Mouse (Mus musculus) kidney, adult 9 months (tissue): ENCODE results near the gene Lamtor2.
A peak's percentile ranks its signal among the peaks of the same experiment; 100 is the strongest.

Experiments
- DNase-seq: peaks from one replicate; pipeline ENCODE4 v3.0.0; 2022

Lamtor2 gene

DNA sequence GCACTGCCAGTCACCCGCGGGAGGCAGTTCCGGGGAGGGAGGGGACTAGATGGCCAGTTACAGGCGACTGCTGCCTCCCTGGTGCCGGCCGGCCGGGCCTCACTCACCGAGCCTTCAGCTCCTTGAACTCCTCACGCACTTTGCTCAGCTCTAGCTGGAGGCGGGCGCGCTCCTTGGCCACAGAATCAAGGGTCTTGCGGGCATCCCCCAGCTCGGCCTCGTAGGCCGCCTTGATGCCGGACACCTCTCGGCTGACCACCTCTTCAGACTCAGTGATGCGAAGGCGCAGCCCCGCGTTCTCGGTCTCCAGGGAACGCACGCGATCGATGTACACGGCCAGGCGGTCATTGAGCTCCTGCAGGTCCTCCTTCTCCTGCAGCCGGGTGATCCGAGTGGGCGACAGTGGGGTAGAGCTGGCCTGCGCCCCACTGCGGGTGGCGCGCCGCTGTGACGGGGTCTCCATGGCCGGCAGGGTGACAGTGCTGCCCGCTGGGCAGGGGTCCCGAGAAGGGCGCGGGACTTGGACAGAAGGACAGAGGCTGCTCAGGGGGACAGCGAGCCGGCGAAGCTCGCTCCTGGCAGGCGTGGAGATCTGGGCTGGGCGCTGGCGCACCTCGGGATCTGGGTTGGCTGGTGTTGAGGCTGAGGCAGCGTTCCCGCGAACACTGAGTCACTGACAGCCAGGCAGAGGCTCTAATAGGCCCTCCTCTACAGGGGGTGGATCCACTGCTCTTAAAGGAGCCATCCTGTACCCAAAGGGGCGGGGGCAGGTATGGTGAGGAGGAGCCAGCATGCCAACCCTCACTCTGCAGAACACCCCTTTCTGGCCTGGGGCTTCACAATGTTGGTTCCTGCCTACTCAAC is 50.0 kb downstream of the Lamtor2 start:
- DNase-seq: peak; percentile 96

DNA sequence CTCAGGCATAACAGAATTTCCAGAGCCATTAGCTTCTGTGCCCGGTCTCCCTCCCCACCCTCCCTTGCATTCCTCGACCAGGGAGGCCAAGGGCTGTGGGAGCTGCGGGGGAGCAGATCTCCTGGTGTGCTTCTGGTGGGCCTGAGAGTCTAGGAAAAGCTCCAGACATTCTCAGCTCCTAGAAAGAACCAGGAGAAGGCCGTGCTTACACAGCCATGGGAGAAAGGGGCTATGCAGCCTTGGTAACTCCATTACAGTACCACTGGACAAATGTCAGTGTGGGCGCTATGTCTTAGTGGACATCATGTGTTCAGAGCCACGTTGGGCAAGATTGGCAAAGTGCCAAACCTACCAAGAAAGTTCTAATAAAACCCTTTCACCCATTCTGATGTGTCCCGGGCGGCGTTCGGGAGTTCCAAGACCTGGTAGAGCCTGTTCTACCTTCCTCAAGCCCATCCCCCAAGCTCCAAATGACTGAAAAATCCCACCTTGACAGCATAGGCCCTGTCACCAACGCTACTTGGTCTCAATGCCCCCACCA is 50.8 kb downstream of the Lamtor2 start:
- peak; percentile 64 for DNase-seq

- no peak for DNase-seq
Observed at GRCm38 (mm10) chr3:88501366-88502030, 51.4 kb downstream of the Lamtor2 start.

- DNase-seq: peak; percentile 86
Observed at GRCm38 (mm10) chr3:88500655-88501365, 52.1 kb downstream of the Lamtor2 start.

- DNase-seq: no peak
Observed at GRCm38 (mm10) chr3:88500087-88500486, 52.8 kb downstream of the Lamtor2 start.
